Mouse (Mus musculus) cerebellum, adult 9-11 months (tissue): ENCODE measurements around the gene Smim24.

Experiments used
- DNase-seq: peaks from one replicate; pipeline ENCODE4 v3.0.0; 2022

Gene Smim24

GRCm38 (mm10) chr10:81441019-81441418 is 48.2 kb downstream of the Smim24 start:
- DNase-seq, result no peak
